8 mouse cellular contexts compared by ENCODE assay signal in genomic region chr12:103388505-103389347, GRCm38 (mm10). TPM values are rescaled to one million over a fixed set of nuclear protein-coding genes. Genes with fewer than 3 reads are reported as not detected.
DNase-seq lines count a peak whose midpoint lies in the region; ATAC-seq and TF ChIP-seq lines count a peak whose summit lies in the region.

Otub2 (plus strand) TSS chr12:103388682.

- H3K27ac ChIP-seq in ES-E14 (ENCODE audit: insufficient read depth, low read depth, low read length, poor library complexity, severe bottlenecking) = no peak within 1 kb of the TSS
- H3K27ac ChIP-seq in forebrain, embryonic 16.5 days (ENCODE audit: low read length) = peak within 1 kb of the TSS; percentile 26; the same call in 1 of the 2 replicates
- peak within 1 kb of the TSS; percentile 95 for H3K27ac ChIP-seq in layer of hippocampus, adult 2 months
- H3K27ac ChIP-seq in lung, embryonic 14.5 days (ENCODE audit: low read depth) = peak within 1 kb of the TSS; percentile 60; the same call in 1 of the 2 replicates
- peak within 1 kb of the TSS; percentile 34 for H3K27ac ChIP-seq in olfactory bulb, adult 2 months (ENCODE audit: insufficient read depth, low read depth, low read length)
- no peak within 1 kb of the TSS for H3K27ac ChIP-seq in thymus, adult 2 months (ENCODE audit: control insufficient read depth, insufficient read depth, low read length)

- in situ Hi-C loops in ES-E14 (cut with MboI; ENCODE audit: low sequenced_read_pairs in 2 of 2, unreplicated experiment in 2 of 2) = no loop called here

- peak within 1 kb of the TSS; percentile 69 to 80 for H3K4me3 ChIP-seq in ES-E14 (ENCODE audit: insufficient read depth in 1 of 2, low read depth in 1 of 2, low read length in 2 of 2, poor library complexity in 1 of 2, severe bottlenecking in 1 of 2)
- peak within 1 kb of the TSS; percentile 92 for H3K4me3 ChIP-seq in forebrain, embryonic 16.5 days (replicated peaks; ENCODE audit: low read length)
- peak within 1 kb of the TSS; percentile 84 for H3K4me3 ChIP-seq in layer of hippocampus, adult 2 months
- H3K4me3 ChIP-seq in lung, embryonic 14.5 days (ENCODE audit: low read depth, low read length) = peak within 1 kb of the TSS; percentile 69
- H3K4me3 ChIP-seq in olfactory bulb, adult 2 months (ENCODE audit: insufficient read depth, low read depth, low read length) = peak within 1 kb of the TSS; percentile 88
- peak within 1 kb of the TSS; percentile 54 for H3K4me3 ChIP-seq in thymus, adult 2 months (ENCODE audit: control insufficient read depth, insufficient read depth, low read length)

- intact Hi-C loops in heart, postnatal 36 days (cut with DNase I) = loop anchor here (2.0 kb wide), 1 partner anchor 36 kb away; the partner anchor contains the start of gene Ddx24

- peak; percentile 90 for DNase-seq in ES-E14 (ENCODE audit: low read depth, low spot score)
- peak; percentile 97 for DNase-seq in cerebellum, adult 11-12 months
- peak; percentile 98 for DNase-seq in heart, postnatal 36 days
- peak; percentile 98 for DNase-seq in layer of hippocampus, adult 2 months (ENCODE audit: low spot score in 2 of 2)
- DNase-seq in lung, embryonic 14.5 days = peak; percentile 99
- DNase-seq in thymus, adult 2 months = peak; percentile 90

- 1% methylated on average over 51 of the region's 58 CpGs for WGBS in forebrain, embryonic 16.5 days
- under 1% methylated on average over 58 of the region's 58 CpGs for WGBS in lung, embryonic 14.5 days
- WGBS in olfactory bulb, adult 2 months = 1% methylated on average over 58 of the region's 58 CpGs
- WGBS in thymus, adult 2 months = 3% methylated on average over 58 of the region's 58 CpGs

- ATAC-seq in forebrain, embryonic 16.5 days = peak; percentile 100
- ATAC-seq in lung, embryonic 14.5 days (ENCODE audit: insufficient read depth) = peak; percentile 99

- no peaks in the 10 kb centered on the region for H3K9me3 ChIP-seq in ES-E14 (ENCODE audit: control insufficient read depth, insufficient read depth, low read depth, low read length)
- no peaks in the 10 kb centered on the region for H3K9me3 ChIP-seq in forebrain, embryonic 16.5 days (ENCODE audit: control insufficient read depth, low read length)
- H3K9me3 ChIP-seq in lung, embryonic 14.5 days (ENCODE audit: low read depth, low read length) = no peaks in the 10 kb centered on the region

- no peaks in the 10 kb centered on the region for H3K36me3 ChIP-seq in ES-E14 (ENCODE audit: control insufficient read depth, insufficient read depth, low read length, poor library complexity, severe bottlenecking)
- H3K36me3 ChIP-seq in forebrain, embryonic 16.5 days (ENCODE audit: control insufficient read depth, insufficient read depth) = no peaks in the 10 kb centered on the region
- H3K36me3 ChIP-seq in lung, embryonic 14.5 days (ENCODE audit: insufficient read depth) = no peaks in the 10 kb centered on the region
- H3K36me3 ChIP-seq in thymus, adult 2 months (ENCODE audit: control insufficient read depth, insufficient read depth, low read length) = no peaks in the 10 kb centered on the region

- TF ChIP-seq POLR2A in olfactory bulb, adult 2 months (IDR thresholded peaks at IDR 0.05; ENCODE audit: insufficient read depth, low read depth, low read length) = peak; percentile 28; the same call in 1 of the 2 replicates
- no peak for TF ChIP-seq POLR2A in thymus, adult 2 months (IDR thresholded peaks at IDR 0.05; ENCODE audit: control insufficient read depth, extremely low read depth, insufficient read depth, low read length, poor library complexity)

- peak; percentile 34 for TF ChIP-seq CTCF in layer of hippocampus, adult 2 months (conservative IDR thresholded peaks at IDR 0.05)
- TF ChIP-seq CTCF in lung, embryonic 14.5 days (IDR thresholded peaks at IDR 0.05; ENCODE audit: low read depth) = 0 out of 2 replicates have a peak, but pooled peaks have one; percentile 2
- TF ChIP-seq CTCF in olfactory bulb, adult 2 months (IDR thresholded peaks at IDR 0.05; ENCODE audit: insufficient read depth, low read depth, low read length) = no peak
- no peak for TF ChIP-seq CTCF in thymus, adult 2 months (IDR thresholded peaks at IDR 0.05; ENCODE audit: borderline replicate concordance, control insufficient read depth, extremely low read depth, insufficient read depth, low read length, poor library complexity)

- H3K4me1 ChIP-seq in ES-E14 (ENCODE audit: control insufficient read depth in 2 of 2, insufficient read depth in 2 of 2, low read length in 2 of 2, poor library complexity in 1 of 2) = no peaks in the 10 kb centered on the region; a peak in 1 of 4 replicates
- peaks cover 11% of the 10 kb centered on the region for H3K4me1 ChIP-seq in forebrain, embryonic 16.5 days (replicated peaks; ENCODE audit: control insufficient read depth, insufficient read depth, low read length)
- H3K4me1 ChIP-seq in lung, embryonic 14.5 days (ENCODE audit: insufficient read depth) = 0 out of 2 replicates have a peak, but pooled peaks cover 6% of the 10 kb centered on the region
- peaks cover 21% of the 10 kb centered on the region for H3K4me1 ChIP-seq in olfactory bulb, adult 2 months (ENCODE audit: control insufficient read depth, insufficient read depth, low read length)
- H3K4me1 ChIP-seq in thymus, adult 2 months (replicated peaks; ENCODE audit: control insufficient read depth, insufficient read depth, low read length) = peaks cover 8% of the 10 kb centered on the region; the same call in 1 of the 2 replicates

- peak within 1 kb of the TSS; percentile 62 for H3K9ac ChIP-seq in ES-E14 (ENCODE audit: insufficient read depth, low read depth, low read length, poor library complexity, severe bottlenecking)
- peak within 1 kb of the TSS; percentile 98 for H3K9ac ChIP-seq in forebrain, embryonic 16.5 days (replicated peaks; ENCODE audit: low read depth, low read length)
- peak within 1 kb of the TSS; percentile 80 for H3K9ac ChIP-seq in lung, embryonic 14.5 days

- no peaks in the 10 kb centered on the region for H3K27me3 ChIP-seq in forebrain, embryonic 16.5 days (replicated peaks; ENCODE audit: control insufficient read depth, insufficient read depth, low read length)
- H3K27me3 ChIP-seq in lung, embryonic 14.5 days (ENCODE audit: insufficient read depth, low read length) = no peaks in the 10 kb centered on the region
- H3K27me3 ChIP-seq in thymus, adult 2 months (ENCODE audit: control insufficient read depth, insufficient read depth, low read length) = peaks cover 3% of the 10 kb centered on the region; the same call in 1 of the 2 replicates

- H3K4me2 ChIP-seq in forebrain, embryonic 16.5 days (ENCODE audit: low read length) = peak within 1 kb of the TSS; percentile 90
- peak within 1 kb of the TSS; percentile 85 for H3K4me2 ChIP-seq in lung, embryonic 14.5 days

TF ChIP-seq in ES-E14, 5 proteins besides CTCF, POLR2A, EP300 and RAD21:
- TF ChIP-seq HCFC1 (IDR thresholded peaks at IDR 0.05; ENCODE audit: borderline replicate concordance, insufficient read depth, low read length) (no peak), ZNF384 (IDR thresholded peaks at IDR 0.05; ENCODE audit: low read depth, low read length) (no peak), ZC3H11A (IDR thresholded peaks at IDR 0.05; ENCODE audit: borderline replicate concordance, low read depth, low read length) (no peak), MAFK (IDR thresholded peaks at IDR 0.05; ENCODE audit: insufficient read depth, low read depth, low read length) (no peak), CHD2 (IDR thresholded peaks at IDR 0.05; ENCODE audit: low read depth, low read length) (peak; percentile 78)

RNA-seq across cellular contexts. Expression of gene Otub2, which starts in this region (rescaled TPM):
- 4.8 and 7.0 TPM in 2 replicates for total RNA-seq in ES-E14 (2012; rRNA removed)
- polyA plus RNA-seq in forebrain, embryonic 16.5 days (2015; fragmentation: Nextera tagmentation; extraction: Ambion mirVana) = 23.8 TPM in 2 replicates
- 1 to 10 TPM; 2.6 to 4.5 TPM for total RNA-seq in heart, postnatal 36 days (2021)
- 10 to 100 TPM; 45.2 to 48.6 TPM for total RNA-seq in layer of hippocampus, adult 2 months (2021)
- polyA plus RNA-seq in lung, embryonic 14.5 days (2014; fragmentation: Nextera tagmentation; extraction: Ambion mirVana) = 8.3 and 8.5 TPM in 2 replicates
- not detected in 2 replicates for polyA plus RNA-seq in olfactory bulb, adult 2 months (2012; ENCODE audit: insufficient read depth, insufficient read length, low replicate concordance, missing spikeins)
- polyA plus RNA-seq in thymus, adult 2 months (2012; rRNA removed) = 1.4 and 2.0 TPM in 2 replicates

Comparison
In these comparisons a context has a peak if more than half of its experiments do, and no peak if none do; other contexts are left out.
1. H3K27ac ChIP-seq: peak in forebrain, embryonic 16.5 days (single experiment), layer of hippocampus, adult 2 months (single experiment), lung, embryonic 14.5 days (single experiment) and olfactory bulb, adult 2 months (single experiment); none in ES-E14 (single experiment) and thymus, adult 2 months (single experiment).
2. CTCF ChIP-seq: peak in layer of hippocampus, adult 2 months (single experiment) and lung, embryonic 14.5 days (single experiment); none in olfactory bulb, adult 2 months (single experiment) and thymus, adult 2 months (single experiment).
3. Peak in every context shown above with its lines, with median percentiles within 50 percentile points of each other: DNase-seq, H3K4me3 ChIP-seq and H3K9ac ChIP-seq.